Mouse (Mus musculus) cerebellum, adult 18-20 months (tissue): ENCODE results near the gene Itga4.

Source experiments
- DNase-seq, 2 experiments: peaks; one replicate each; pipeline ENCODE4 v3.0.0; 2021

The Itga4 gene

DNA sequence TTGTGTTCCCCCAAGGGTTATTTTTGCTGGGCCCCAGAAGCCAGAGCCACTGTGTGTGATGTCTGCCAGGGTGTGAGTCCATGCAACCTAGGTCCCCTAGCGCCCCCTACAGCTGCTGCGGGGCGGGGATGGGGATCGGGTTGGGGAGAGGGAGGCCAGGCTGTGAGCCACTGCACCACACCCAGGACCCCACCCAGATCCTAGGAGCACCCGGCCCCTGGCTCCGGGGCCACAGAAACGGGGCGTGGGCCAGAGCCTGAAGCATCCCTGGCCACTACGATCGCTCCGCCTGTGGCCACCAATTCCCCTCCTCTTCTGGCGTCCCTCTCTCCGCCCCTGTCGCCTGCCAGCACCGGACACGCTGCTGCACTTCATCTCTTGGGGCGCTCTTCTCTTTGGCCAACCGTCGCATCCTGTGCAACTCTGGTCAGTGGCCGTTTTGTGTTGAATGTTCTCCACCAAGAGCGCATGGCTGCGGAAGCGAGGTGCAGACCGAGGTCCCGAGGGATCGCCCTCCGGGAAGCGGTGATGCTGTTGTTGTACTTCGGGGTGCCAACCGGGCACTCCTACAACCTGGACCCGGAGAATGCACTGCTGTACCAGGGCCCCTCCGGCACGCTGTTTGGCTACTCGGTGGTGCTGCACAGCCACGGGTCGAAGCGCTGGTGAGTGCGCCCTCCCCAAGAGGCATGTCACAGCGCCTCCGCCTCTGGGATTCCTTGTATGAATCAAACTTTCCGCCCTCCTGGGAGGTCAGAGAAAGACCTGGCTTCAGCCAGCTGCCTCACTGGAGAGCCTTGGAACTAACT is at the start of gene Itga4:
TSS of gene Itga4 (plus strand) at position 235 of the 809 bp plus-strand sequence.
- DNase-seq = peak; percentile 57 to 66

DNA sequence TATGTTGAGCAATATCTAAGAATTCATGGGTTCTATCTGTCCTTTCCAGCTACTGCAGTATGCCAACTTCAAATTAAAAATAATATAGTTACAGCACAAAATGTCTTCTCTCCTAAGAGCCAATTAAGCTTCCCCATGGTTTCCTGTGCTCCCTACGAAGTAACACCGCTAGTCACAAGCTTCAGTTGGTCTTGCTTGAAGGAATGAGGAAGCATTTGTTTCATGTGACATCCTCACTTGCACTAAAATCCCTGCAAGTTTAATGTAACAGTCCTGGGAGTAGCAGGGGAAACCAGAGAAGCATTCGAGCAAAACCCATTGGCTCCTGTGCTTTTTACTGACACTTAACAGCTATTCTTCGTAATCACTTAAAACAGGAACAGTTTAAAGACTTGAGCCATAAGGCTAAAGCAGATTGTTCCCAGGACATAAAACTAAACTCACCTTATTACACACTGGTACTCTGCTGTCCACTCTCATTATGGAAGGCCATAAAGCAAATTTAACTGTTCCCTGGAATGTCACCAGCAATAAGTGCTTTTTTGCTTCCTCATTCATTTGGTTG is 49.0 kb upstream of the Itga4 start:
- no peak for DNase-seq

DNA sequence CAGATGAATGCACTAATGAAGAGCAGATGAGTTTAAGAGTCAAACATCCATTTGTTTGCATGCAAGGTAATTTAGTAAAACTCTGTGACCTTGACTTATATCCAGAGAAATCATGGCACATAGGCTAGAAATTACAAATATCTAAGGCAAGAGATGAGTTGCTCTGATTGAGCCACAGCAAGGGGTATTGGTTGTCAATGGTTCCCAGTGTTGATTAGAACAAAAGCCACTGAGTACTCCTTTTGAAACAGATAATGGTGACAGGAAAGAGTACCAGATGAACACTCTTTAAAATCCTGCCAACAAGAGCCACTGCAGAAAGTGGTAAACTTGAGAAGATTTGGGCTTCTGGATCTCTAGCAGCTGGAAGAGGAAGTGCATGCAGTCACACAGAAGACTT is 40.2 kb upstream of the Itga4 start:
- DNase-seq = no peak

DNA sequence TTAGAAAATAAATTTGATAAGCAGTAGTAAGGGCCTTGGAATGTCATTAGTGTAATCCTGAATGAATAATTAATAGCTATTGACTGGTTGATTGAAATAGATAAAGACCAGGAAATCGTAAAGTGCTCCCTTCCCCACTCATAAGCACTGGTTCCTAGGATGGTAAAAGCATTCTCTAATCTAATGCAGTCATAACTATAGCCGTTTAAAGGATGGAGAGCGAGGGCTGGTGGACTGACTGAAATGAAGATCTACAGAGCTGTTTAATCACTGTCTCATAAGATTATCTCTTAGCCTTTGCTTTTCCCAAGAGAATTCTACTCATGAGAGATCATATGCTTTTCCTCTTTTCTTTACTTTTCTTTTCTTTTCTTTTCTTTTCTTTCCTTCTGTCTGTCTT is 39.7 kb upstream of the Itga4 start:
- no peak for DNase-seq

DNA sequence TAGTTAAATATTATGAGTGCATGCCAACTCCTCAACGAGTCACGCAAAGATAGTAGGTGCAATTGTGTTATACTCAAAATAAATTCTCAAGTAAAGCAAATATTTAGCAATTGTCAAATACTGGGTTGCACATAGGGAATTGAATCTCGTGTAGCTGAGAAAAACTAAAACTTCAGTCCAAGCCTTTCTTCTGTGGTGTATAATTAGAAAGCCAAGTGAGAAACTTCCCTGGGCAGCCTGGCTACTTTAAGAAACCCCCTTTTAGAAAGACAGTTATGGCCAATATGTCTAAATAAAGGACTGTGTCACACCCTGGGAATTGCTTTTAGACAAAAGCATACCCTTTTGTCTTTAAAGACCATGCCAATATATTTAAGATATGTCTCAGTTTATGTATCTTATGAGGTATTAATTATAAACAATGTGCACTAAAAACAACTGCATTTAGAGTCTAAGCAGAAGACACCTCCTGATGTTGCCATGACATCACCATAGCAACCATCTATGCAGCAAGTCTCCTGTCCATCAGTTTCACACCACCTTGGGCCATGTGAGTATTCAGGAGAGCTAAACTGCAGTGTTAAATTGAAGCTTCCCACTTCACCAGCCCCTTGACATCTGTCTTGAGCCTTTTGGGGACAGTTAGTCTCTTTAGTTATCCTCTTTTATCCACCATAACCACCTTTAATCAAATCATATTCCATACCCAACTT is 30.4 kb upstream of the Itga4 start:
- DNase-seq = no peak

DNA sequence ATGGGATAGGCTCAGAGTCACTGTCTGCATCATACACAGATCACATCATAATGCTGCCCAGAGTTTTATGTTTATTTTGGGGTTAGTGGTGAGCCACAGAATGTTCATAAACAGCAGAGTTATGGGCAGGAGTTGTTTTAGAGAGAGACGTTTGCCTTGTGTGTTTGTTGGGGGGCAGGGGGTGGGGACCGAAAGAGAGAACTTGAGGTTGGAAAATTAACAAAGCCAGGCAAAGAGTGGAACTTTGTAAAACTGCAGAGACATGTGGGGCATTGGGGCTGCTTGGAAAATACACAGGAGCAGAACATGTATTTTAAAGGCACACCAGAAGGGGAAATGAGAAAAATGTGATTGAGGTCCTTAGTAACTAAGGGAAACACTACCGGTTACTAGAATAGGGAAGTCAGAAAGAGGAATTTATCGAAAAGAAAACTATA is 27.4 kb upstream of the Itga4 start:
- DNase-seq = no peak

DNA sequence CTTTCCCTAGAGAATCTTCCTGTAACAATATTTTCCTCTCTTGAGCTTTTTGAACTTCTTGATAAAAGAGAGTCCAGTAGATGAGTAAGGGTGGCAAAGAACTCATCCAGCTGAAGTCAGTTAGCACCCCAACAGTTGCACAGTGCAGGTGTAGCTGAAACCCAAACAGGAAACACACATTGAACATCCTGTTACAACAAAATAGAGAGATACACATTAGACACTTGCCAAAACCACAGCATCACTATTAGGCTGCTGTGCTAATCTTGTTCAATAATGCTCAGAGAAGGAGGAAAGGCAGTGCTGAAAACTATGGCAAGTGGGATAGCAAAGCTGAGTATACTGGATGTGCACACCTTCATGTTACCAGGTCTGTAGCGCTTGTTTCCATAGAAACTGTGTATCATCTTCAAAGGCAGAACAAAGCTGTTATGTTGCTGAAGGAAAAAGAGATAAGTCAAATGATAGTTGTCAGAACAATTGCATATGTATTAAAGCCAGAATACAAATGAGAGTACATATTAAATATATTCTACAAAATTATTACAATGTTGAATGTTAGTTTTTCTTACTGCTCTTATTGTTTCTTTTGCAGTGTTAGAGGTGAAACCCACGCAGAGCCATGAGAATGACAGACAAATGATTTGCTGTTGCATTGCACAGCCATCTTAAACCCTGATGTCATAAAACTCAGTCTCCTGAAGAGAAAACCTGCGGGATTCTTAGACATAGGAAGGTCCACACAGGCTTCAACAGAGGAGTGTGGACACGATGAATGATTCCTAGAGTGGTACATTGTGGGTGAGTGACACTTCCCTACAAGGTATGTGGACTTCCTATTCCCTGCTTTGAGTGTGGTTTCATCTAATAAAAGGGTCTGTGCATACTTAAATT is 23.9 kb upstream of the Itga4 start:
- no peak for DNase-seq

DNA sequence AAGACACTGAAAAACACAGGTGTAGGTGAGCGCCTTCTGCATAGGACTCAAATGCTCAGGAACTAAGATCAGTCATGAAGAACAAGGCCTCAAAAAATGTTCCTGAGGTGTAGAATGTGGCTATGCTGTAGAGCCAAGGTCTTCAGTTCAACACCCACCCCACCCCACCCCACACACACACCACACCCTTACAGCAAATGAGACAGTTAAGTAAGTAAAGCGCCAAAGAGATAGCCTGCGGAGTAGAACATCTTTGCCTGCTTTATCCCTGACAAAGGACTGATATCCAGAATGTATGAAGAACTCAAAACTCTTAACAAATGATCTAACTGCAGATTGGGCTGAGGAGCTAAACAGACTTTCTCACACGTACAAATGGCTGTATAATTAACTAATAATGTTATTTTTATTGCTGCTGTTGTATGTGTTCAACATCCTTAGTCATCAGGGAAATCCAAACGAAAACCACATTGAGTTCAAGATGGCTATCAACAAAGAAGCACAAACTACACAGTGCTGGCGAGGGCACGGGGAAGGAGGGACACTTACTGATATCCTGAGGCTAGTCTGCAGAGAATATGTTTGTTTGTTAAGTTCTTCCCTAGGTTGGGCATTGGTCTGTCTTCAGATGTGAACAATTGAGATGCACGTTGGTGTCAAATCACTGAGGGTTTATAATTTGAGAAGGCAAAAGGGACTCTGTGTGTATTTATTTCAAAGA is 19.3 kb upstream of the Itga4 start:
- DNase-seq = no peak

DNA sequence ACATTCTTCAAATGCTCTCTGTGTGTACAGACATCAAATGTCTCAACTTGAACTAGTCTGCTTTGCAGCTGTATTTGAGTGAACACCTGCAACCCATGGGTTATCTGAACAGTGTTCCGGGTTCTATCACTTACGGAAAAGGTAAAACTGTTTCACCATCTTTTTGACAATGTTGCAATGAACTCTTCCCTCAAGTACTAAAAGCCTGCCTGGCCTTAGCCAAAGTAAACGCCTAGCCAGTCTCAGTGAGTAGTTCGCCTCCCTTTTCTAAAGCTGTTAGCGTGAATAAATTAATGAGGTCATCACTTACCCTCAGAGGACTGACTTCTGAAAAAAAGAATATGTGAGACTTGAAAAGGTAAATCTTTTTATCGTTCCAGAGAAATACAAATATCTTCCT is 18.0 kb upstream of the Itga4 start:
- no peak for DNase-seq

DNA sequence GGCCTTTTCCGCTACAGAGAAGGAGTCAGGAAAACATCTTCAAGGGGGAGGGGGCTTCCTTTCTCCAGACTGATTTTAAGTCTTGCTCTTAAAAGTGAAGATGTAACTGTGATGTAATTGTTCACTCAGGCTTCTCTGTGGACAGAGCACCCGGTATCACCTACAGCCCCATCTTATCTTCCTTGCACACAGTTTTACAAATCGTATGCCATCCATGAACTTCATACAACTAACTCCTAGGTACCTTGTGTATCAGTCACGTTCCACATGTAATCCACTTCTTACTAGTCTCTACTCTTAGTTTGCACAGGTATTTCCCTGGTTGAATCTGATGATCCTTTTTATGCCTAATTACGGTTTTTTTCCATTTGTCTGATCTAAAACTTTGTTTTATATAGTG is 10.9 kb upstream of the Itga4 start:
- no peak for DNase-seq

DNA sequence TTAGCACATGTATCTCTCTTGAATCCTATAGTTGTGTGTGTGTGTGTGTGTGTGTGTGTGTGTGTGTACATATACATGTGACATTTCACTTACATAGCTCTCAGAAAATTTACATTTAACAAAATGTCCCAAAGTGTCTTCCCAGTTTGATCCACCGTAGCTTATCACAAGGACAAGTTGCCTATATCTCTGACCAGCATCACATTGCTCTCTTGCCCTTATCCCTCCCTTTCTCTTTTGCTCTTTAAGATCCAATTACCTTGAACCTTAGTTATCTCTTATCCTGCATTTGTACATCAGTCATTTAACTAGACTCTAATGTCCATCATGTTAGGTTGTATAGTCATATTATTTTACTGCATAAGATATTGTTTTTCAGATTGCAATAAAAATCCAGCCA is 10.5 kb upstream of the Itga4 start:
- no peak for DNase-seq

DNA sequence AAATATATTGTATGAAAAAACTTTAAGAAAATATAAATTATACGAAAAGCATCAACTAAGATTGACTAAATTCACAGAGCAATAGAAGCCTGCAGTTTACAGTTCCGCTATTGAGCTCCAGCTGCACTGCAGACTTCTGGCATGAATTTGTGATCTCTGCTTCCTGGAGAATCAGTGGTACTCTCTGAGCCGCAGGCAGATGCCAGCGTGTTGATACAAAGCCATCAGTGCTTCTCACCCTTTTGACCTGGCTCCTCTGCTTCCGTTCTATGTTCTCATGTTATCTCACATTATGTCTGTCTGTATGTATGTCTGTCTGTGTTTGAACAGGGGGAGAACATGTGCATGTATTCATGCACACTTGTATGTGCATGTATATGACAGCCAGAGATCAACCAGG is 6.9 kb upstream of the Itga4 start:
- no peak for DNase-seq

DNA sequence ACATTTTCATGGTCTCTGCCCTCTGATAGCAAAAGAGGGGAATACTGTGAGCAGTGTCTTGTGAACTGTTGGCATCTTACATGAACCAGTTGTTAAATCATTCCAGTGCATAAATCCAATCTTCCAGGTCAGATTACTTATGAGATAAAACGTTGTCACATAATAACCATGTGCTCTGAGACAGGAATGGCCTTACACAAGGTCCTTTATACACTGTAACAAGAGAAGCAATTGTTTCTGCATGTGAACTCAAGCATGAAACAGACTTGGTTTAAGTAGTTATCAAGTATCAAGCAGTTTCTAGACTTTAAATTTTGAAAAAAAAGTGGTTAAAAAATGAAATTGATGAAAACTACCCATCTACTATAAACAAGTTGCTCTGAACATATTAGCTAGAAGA is 4.7 kb upstream of the Itga4 start:
- DNase-seq = no peak

DNA sequence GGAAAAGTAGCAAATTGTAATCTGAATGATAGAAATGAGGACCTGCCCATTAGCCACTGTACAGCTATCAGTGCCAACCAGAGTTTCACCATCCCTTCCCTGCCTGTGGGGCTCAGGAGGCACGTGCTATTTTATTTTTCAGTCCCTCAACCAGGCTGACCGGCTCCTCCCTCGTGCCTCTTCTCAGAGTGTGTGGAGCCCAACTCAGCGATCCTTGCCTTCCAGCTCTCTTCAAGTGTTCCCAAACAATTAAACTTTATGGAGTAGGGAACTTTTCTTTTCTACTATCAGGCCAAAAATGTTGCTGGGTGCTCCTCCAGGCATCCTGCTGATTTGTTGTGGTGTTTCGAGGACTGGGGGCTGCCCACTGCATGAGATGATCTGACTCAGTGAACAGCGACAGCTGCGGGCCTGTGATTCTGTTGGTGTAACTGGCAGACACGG is 1.4 kb upstream of the Itga4 start:
- no peak for DNase-seq

DNA sequence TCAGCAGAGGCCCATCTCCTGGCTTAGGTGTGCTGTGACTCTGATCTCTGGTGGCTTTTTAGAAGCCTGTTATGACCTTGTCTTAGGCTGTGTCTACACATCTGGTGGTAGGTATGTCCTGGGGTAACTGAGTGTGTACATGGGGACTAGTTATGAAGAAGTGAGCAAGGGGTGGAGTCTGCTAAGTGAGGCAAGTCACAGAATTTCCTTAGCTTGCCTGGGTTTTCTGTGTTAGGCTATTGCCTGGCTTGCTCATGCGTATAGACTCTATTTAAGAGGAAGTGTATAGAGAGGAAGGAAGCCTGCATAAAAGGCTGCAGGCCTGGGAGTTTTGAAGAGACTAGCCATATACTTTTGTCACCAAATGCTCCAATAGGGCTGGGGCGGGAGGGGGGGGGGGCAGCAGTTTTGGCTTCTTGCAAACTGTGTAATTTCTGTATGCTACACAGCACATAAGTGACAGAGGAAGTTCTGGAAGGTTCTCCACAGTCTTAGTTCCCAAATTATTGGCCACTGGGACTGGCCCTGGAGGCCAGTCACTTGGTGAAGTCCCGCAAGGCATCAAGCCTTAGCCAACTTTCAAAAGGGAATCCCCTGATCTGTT is 536 bp upstream of the Itga4 start:
- DNase-seq = no peak

DNA sequence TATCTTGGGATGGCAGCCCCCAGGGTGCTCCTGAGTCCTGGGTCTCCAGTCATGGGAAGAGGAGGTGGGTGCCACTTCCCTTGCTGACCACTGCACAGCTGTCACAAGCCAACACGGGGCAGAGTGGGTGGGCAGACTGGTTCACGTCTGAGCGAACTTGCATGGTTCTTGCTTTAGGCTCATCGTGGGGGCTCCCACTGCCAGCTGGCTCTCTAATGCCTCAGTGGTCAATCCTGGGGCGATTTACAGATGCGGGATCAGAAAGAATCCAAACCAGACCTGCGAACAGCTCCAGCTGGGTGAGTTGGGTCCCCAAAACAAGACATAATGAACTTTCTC is 744 bp downstream of the Itga4 start:
- DNase-seq = no peak

DNA sequence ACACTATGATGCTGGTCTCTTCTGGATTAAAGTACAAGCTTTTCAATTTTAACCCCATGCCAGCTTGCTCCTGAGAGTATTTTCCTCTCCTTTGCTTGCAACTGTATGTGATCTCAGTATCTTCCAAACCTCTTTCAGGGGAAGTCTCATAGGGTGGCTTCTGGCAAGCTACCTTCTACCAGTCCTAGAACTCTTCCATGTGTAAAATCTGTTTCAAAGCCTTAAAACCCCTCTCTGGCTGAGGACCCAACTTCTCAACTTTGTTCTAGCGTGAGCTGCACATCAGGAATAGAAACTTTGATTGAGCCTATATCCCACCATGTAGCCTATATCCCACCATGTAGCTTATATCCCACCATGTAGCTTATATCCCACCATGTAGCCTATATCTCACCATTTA is 1.1 kb downstream of the Itga4 start:
- no peak for DNase-seq

DNA sequence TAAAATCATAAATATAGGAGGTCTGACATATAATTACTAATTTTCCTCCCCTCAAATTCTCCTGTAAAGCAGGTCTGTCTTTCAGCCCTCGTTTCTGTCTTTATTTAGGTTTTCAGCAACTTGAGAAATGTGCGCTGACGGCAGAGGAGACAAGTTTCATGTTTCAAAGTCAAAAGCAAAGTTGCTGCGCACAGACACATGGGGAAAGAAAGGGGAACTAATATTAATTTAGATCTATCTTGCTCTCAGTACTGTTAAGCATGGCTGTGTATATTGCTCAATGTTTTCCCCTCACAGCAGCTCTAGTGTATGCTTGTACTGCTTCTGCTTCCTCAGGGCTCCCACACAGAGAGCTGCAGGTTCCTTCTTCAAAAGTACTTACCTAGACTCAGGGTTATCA is 1.7 kb downstream of the Itga4 start:
- DNase-seq = no peak

DNA sequence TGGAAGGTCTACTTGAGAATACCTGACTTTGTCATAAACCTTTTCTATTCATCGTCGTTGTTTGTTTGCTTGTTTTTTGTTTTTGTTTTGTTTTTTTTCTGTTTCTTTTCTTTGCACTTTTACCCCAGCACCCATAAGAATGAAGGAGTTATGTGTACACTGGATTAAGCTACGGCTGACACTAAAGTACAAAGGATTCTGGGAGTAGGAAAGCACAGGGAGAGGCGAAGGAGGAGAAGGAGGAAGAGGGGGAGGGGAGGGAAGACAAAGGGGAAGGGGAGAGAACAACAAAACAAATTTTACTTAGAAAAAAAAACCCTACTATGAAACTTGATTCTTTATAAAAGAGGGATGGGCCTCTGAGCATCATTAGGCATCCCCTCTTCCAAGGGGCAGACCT is 2.2 kb downstream of the Itga4 start:
- DNase-seq = no peak

DNA sequence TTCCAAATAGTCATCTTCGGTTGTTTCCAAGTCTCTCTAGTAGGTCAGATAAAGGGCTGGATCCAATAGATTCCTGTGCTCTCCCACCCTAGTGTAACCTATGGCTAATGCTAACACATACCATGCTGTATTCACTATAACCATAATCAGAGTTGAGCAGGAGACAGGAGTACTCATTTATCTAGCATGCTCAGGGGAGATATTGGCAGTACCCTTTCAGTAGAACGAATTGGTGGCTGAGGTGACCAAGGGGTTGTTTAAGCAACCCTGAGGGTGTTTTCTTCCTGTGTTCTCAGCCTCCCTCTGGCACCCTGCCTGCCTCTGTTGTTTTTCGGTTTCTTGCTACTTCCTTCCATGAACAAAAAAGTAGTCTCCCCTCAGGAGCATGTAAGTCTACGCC is 4.1 kb downstream of the Itga4 start:
- no peak for DNase-seq

DNA sequence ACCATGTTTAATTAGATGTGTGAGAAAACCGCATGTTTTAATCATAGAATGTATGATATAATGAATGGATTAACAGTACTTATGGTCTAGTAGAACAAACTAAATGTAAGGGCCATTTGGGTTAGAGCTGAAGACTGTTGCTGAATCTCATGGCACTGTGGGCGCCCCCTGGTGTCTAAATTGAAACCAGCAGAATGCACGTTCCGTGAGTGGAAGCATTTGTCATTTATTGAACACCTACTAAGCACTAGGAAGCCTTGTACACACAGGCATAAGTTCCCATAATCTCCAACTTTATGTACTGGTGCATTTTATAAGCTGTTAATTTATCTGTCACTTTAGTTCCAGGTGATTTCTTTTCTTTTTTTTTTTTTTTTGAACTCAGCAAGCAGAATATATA is 10.4 kb downstream of the Itga4 start:
- DNase-seq = peak; percentile 67 to 69

DNA sequence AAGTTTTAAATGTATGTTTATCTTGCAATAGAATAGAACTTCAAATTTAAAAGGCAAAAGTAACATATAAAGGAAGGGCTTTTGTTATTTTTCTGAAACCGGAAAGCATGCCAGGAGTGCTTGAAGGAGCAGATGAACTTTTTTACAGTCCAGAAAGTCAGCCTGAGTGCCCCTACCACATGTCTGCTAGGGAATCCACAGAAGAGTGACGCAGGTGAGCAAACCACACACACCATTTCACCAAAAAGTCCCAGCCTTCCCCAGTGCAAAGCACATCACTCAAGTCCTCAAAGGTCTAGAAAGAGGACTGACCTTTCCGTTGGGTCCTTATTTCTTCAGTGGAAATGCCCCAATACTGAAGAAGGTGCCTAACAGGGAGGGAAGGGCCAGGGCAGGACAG is 11.3 kb downstream of the Itga4 start:
- no peak for DNase-seq
